Mouse (Mus musculus): ENCODE measurements around the gene Rdx.
A peak's percentile ranks its signal among the peaks of the same experiment; 100 is the strongest.
"Not testable (repeated sequence)": the region's sequence is repeated elsewhere in the genome, so short reads cannot be mapped to it uniquely, and the experiment has no call there.

Gene Rdx

DNA sequence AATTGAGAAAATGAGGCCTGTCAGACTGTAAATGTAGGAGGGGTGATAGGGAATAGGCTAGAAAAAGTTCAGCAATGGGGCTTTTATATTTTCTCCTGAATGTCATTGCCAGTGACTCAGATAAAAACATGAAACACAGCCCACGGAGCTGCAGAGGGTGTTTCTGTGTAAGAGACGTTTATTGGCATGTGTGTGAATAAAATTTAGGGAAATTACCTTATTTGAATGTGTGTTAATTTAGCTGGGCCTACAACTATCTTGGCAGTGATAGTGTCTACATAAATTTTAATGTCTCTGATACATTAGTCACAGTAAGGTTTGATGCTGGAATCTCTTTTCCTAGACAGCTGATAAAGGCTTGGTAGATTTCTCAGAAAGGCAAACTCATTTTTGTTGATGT, 12.8 kb downstream of the Rdx start:
- no peak for DNase-seq

DNA sequence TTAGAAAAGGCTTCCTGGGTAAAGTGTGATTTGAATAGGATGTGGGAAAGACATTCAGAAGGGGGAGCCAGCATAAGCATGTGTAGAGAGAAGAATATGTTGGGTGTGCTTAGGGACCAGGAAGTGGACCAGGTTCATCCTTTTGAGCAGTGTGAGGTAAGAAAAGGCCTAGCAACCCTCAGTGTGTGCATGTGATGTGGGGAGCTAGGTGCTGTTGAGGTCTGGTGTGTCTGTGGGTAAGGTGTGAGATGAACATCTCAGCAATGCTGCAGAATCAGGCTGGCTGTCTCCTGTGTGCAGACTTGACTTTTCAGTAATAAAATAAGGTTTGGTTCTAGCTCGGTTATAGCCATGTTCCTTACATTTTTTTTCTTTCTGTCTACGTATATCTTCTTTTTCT, 23.1 kb downstream of the Rdx start:
- no peak for DNase-seq

DNA sequence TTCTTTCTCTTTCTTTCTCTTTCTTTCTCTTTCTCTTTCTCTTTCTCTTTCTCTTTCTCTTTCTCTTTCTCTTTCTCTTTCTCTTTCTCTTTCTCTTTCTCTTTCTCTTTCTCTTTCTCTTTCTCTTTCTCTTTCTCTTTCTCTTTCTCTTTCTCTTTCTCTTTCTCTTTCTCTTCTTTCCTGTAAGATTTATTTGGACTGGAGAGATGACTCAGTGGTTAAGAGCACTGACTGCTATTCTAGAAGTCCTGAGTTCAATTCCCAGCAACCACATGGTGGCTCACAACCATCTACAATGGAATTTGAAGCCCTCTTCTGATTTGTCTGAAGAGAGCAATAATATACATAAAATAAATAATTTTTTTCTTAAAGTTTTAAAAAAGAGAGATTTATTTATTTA, 24.4 kb downstream of the Rdx start:
- not testable (repeated sequence) for DNase-seq

DNA sequence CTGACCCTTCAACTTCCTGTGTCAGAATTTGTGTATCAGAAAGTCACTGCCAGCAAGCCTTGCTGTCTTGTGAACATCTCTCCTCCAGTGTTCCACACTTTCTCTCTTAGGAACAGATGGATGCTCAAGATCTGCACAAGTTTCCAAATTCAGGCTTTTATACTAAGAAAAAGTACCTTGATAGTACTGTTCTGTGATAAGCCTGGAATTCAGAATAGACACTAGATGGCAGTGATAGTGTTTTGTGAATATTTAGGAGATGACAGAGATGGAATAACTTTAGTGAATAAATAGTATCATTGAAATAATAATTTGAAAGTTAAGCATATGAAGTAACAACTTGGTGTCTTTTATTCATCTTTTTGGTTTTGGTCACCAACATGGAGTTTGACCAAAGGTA, 25.2 kb downstream of the Rdx start:
- no peak for DNase-seq

DNA sequence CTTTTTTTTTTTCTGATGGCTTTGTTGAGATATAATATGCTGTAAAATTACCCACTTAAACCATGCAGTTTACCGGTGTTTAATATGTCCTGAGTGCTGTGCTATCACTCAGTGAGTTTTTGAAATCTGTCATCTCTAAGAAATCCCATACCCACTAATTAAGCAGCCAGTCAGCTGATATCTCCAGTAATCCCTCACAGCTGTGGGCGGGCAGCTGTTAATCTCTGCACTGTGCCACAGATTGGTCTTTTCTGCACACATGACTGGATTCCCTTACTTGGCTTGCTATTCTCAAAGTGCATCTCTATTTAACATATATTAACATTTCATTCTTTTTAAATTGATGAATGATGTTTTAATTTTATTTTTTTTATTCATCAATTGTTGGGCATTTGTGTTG, 29.1 kb downstream of the Rdx start:
- DNase-seq, result no peak

DNA sequence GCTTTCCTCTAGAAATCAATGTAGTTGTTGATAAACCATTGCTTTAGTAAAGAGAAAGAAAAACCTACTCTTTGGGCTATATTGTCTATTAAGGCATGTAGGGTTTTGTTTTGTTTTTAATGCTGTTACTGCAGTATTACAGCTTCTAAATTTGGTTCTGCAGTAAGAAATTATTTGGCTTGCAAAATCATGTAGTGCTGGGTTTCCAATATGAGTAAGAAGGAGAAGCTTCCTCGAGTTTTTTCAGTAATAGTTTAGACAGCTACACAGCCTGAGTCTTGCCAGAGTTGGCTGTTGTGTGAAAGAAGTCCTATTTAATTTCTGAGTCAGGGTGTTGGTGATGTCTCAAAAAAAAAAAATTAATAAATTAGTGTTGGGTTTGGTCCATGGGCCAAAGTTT, 30.7 kb downstream of the Rdx start:
- no peak for DNase-seq

DNA sequence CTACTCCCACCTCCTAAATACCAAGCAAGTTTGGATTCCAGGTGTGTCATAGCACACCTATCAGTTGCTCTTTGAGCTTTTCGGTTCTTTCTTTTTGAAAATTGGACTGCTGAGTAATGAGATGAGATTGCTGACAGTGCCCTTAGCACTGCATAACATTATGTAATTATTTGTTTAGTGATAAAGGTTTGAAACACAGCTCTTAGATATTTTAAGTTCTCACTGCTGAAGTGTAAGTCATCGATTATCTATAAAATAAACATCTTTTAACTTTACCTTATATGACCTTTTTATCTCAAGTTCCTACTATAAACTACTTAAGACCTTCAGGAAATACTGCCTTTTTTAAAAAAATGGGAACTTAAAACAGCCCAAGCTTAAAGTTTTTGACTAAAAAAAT, 35.0 kb downstream of the Rdx start:
- DNase-seq, result no peak

DNA sequence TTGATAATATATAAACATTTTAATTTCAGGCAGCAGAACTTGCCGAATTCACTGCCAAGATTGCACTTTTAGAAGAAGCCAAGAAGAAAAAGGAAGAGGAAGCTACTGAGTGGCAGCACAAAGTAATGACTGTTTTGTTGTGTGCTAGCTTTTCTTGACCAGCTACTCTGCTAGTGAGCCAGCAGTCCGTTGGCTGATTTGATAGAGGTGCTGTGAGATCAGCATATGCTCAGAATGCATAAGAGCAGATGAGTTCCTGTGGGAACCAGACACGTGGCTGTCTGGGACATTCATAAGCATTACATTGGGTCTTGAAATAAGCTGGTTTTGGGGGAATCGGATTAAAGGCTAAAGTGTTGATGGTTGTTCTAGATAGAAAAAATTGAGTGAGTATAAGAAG, 35.4 kb downstream of the Rdx start:
- DNase-seq, result no peak

DNA sequence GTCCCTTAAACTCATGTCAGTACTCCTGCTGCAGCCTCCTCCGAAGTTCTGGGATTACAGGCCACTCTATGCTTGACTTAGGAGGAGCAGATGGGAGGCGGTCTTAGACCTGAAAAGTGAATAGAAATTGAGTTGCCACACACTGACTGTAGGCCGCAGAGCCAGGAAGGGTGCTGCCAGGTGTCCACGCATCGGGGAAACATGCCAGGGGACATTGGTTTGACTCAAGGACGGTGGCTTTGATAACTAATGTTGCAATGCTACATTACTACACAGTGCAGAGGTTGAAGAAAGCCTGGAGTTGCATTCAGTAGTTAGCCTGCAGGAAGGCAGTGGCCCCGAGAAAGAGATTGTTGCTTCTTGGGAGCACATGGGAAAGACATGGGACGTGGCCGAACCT, 44.8 kb downstream of the Rdx start:
- no peak for DNase-seq

DNA sequence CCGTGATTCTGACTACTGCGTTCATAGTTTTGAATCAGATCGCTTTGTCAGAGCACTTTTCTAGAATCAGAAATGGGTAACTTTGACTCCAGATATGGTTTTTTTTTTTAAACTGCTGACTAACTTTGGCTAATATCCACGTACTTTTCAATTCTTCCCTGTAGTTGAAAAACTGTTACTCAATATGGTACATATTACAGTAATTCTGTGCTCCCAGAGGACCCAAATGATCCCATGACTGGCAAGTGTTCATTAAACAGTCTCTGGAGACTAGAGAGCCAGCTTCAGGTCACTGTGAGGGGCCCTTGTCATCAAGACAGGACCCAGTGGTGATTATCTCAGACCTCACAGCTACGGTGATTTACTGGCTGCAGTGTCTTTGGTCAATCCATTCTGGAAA, 45.3 kb downstream of the Rdx start:
- DNase-seq, result no peak

DNA sequence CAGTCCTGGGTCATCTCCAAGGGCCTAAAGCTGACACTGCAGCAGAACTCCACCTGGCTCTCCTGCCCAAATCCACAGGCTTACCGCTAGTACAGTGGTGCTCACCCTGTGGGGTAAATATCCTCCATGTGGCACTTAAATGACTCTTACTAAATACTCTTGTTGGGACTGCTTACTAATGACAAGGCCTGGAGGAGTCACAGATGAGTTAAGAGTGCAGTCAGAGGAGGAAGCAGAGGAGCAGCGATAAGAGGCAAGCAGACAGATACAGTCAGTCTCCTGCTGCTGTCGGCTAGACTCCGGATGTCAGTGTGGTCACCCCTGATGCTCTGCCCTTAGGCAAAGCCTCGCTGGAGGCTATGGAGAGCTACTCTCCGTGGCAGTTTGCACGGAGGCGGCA, 46.1 kb downstream of the Rdx start:
- DNase-seq, result no peak

DNA sequence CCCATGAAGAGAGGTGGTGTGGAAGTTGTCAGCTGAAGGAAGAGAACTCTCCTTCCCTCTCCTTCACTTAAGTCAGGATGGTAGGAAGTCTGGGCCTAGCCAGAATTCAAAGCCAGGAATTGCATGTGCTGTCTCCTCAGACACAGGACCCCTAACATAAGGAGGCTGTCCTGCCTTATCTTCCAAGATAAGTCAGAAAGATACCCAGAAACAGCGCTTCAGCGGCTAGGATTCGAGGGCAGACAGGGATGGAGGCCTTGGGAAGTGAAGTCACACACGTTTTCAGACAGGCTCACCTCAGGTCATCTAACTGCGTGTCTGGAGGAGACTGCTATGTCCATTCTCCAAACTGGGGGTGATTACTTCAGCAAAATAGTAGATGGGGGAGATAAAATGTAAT, 47.0 kb downstream of the Rdx start:
- DNase-seq, result no peak

DNA sequence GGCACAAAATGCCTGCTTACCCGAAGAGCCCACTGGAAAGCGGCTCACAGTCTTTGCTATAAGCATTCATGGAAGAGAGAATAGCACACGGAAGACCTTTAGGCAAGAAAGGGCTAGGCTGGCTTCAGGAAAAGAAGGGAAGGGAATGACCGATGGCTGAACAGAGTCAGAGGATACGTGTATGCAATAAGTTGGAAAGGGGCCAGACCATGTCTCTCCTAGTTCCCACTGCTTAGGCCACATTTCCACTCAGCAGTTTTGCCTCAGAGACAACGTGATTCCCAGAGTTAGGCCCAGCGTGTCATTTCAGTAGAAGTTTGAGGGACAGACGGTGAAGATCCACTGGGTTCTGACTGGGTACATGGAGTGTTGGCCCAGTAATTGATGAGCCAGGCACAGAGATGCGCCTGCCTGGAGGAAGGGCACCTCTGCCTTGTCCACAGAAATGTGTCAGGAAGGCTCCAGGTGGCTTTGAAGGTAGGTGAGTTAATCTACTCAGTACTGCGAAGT, 47.6 kb downstream of the Rdx start:
- no peak for DNase-seq

DNA sequence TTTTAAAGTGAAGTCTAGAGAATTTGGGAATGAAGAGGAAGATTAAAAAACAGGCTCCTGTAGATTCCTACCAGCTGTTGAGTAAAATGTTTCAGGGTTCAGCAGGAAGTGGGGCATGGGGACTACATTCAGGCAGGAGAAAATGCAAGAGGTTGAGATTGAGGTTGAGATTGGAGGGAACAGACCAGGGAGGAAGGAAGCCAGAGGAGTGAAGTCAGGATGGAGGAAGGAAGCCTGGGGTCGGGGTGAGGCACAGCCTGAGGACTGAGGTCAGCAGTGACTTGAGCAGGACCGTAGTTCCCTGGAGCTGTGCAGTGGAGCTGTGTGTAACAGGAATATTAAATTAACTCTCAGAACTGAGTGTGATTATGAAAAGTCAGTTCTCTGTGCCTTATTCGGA, 48.7 kb downstream of the Rdx start:
- no peak for DNase-seq

DNA sequence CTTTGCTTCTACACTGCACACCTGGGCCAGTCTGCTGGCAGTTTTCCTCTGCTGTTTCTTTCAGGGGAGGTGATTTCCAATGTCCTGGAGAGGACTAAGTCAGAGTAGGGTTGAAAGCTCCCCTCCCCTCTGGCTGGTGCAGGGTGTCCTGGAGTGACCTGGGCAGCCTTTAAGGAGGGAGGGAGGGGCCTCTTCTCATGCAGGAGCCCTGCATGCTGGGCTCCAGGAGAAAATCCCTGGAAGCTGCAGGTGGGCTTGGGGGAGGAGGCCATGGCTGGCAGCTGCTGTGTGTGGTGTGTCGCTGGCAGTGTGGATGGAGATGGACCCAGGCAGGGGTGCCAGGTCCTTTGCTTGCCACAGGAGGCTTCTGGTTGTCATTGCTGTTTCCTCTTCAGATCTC, 50.4 kb downstream of the Rdx start:
- DNase-seq, result no peak

DNA sequence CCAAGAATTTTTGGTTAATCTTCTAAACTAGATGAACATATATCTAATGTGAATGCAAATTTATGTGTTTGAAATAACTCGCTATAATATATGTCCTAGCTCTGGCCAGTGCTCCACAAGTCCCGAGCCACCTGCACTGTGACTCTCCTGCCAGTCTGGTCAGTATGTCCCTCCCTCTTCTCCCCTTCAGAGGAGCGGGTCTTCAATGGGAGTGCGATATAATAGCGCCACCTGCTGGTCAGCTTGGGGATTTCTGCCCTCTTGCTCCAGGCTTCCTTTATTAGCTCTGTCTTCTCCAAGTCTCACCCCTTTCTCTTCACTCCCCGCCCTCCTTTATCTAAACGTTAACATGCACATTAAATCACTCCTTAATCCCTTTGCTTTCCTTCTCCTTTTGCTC, 51.6 kb downstream of the Rdx start:
- peak; percentile 64 for DNase-seq

DNA sequence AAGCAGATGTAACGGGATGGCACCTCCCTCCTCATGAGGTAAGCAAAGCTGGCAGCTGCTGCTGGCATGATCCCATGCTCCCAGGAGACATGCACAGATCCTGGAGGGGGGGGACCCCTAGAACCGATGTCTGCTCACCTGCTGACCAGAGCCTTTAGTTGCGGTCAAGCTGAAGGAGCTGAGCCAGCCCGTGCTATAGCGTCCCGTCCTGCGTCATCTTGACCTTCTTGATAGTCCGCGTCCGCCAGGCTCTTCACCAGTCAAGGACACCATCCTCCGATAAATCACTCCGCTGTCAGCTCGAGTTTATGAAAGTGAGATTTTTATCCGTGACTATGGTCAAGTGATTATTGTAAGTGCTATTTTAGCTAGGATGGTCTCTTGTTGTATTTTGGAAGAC, 53.5 kb downstream of the Rdx start:
- no peak for DNase-seq

DNA sequence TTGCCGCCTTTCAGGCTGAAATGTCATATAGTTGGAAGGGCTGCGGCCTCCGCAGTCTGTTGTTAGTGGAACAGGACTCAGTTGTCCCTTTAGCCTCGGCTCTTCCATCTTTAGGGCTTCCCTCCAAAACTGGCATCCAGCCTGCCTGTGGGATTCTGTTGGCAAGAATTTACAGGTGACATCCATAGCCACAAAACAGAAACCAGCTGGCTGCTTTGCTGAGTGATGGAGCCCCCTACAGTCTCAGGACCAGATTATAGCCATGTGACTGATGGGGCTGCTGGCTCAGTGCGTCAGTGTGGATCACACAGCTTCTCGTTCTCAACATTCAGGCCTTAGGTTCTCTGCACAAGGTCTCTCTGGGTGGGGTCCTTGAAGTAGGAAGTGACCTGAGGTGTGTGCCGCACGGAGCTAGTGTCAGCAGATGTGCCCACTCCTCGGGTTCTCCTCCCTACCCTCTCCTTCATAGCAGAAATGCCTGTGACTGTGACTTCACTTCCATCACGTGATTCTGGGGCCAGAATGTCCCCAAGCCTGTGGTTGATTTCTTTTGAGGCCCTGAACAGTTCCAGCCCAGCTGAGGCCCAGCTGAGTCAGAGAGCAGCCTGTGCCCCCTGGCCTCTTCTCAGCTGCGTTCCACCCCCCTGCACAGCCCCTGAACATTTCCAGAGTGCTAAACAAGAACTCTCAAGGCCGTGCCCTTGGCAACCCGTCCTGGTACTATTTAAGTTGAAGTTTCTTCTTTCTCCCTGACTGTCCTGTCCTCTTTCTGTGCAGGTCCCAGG, 55.3 kb downstream of the Rdx start:
- DNase-seq, result no peak

DNA sequence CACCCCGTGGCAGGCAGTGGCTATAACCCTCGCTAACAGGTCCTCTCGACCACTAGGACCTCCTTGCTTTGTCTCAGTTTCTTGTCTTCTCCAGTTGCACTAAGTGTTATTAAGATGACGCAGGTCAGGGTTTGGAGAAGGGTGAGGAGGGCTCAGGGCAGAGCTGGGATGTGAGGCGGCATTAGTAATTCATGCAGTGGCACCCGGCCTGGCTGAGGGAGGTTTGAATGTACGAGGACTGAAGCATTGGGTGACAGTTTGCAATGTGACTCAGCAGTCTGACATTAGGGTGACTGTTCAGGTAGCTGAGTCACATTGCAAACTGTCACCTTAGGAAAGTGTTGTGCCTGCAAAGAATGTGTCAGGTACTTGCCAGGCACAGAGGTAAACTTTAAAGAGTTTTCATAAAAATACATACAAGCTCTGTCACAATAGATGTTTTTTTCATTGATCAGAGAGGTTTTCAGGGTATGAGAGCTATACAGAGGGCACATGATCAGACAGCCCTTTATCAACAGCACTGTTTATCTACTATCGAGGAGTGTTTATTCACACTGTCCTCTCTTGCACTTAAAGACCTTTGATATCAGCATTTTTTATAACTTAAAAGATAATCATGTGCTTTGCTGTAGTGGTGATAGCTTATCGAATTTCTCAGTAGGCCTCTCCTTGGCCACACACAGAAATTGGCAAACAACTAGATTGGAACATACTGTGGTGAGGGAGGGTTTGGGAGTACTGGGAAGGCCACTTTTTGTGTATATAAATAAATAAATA, 56.7 kb downstream of the Rdx start:
- no peak for DNase-seq

DNA sequence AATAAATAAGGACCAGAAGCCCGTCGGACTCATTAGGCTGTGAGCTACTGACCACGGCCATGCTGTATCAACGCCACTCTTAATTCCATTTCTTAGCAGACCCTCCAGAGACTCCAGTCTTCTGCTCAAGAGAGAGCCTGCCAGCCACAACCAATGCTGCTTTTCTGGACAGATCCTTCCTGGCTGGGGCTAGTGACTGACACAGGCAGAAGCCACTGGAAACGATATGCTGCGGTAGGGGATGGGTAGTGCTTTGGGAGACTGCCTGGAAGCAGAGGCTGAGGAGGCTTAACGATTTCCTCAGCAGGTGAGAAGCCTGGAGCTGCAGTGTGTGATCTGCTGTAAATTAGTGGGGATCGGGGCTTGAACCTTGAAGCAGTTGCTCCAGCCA, 57.2 kb downstream of the Rdx start:
- DNase-seq, result no peak

DNA sequence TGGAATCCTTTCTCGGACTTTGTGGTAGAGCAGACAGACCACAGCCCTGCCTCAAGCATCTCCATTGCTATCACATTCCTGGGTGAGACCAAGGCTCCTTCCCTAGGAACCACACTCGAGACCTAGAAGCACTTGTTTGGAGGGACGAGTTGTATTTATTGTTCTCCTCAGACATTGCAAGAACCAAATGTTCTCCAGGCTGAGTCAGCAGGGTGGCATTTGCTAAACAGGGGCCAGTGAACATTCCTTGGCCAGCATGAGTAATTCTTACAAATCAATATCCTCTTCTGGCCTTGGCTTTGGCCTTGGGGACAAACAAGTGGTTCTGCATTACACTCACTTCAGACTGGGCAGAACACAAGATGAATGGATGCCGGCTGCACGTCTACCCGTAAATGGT, 58.5 kb downstream of the Rdx start:
- no peak for DNase-seq

DNA sequence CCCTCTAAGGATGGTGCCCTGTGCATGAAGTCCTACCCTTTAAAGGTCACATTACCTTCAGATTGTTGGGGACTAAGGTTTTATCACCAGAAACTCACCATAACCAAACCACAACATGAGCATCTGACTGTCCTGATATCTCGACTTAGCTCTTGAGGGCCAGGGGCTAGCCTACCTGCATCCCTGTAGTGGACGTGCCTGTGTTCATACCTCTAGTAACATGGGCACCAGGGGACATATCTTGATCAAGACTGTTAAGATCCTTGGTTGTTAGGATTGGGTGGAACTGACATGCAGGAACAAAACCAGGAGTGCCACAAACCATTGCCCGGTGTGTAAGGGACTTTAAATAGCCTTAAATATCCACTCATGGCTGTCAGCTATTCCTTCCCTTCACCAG, 60.2 kb downstream of the Rdx start:
- DNase-seq, result no peak

DNA sequence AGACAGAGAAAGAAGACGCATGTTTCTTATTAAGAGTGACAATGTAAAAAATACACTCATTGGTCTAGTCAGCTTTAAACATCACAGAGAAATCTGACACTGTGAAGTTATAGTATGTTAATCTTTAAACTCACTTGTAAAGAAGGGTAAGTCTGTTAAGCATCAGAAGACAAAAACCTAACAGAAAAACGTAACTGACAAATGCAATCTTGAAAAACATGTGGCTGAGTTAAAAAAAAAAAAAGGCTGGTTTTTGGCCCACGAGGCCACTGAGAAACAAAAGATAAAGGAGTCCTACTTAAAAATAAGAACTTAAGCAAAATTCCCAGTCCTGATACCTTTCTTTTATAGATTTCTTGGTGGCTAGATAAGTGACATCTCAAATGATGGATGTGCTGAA, 63.8 kb downstream of the Rdx start:
- no peak for DNase-seq

DNA sequence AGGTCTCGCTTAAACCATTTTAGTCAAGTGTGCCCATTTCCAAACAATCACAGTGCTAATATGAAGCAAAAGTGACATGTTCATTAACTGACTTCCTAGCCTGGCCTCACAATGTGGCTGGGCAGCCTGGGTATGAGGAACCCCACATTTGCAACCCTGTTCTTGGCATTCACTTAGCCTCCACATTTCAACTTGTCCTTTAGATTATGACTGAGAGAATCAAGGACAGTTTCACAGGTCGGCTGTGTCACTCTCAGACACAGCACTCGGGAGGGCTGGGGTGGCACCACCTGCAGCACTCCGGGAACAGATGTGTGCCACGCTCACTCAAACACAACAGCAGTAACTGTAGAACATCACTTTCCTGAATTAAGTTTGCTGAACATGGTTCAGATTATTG, 66.1 kb downstream of the Rdx start:
- DNase-seq, result no peak

DNA sequence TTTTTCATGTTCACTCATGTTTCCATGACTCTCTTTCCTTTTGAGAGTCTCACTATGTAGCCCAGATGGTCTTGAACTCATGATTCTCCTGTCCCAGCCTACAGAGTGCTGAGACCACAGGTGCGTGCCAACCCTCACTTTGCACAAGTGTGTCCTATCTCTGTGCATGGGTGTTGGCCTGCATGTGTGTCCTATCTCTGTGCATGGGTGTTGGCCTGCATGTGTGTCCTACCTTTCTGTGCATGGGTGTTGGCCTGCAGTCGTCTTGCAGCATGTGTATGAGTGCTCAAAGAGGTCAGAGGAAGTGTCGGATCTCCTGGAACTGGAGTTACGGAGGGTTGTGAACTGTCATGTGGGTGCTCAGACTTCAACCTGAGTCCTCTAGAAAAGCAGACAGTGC, 72.2 kb downstream of the Rdx start:
- no peak for DNase-seq

Data from right cerebral cortex, postnatal 25 days (tissue).